Mouse (Mus musculus) hindbrain, embryonic 13.5 days (tissue): ENCODE results near the gene Polr2c. TPM values are rescaled to one million over a fixed set of nuclear protein-coding genes. Genes with fewer than 3 reads are reported as not detected.

Experiments used
- ATAC-seq: fragments of 200-750 bp; cut with Nextera tagmentation; 2 replicates; pipeline ENCODE4 v1.8.0; 2017; ENCODE audit warnings: moderate TSS enrichment; ENCODE audit not compliant: low FRiP score
- H3K27ac ChIP-seq: fragments of 300-500 bp; sonication (generic); 2 replicates; pipeline ENCODE4 v1.5.1; 2015; ENCODE audit warnings: inconsistent platforms, mild to moderate bottlenecking, moderate library complexity
- H3K27me3 ChIP-seq: fragments of 300-500 bp; sonication (generic); 2 replicates; pipeline ENCODE4 v1.6.1; 2015; ENCODE audit warnings: mild to moderate bottlenecking, inconsistent platforms
- H3K36me3 ChIP-seq: fragments of 300-500 bp; sonication (generic); 2 replicates; pipeline ENCODE4 v1.6.1; 2015; ENCODE audit warnings: mild to moderate bottlenecking, inconsistent platforms
- H3K4me1 ChIP-seq: fragments of 300-500 bp; sonication (generic); replicated peaks from 2 replicates; pipeline ENCODE4 v1.6.1; 2015; ENCODE audit warnings: inconsistent platforms
- H3K4me2 ChIP-seq: fragments of 300-500 bp; sonication (generic); 2 replicates; pipeline ENCODE4 v1.6.1; 2015; ENCODE audit warnings: inconsistent platforms, mild to moderate bottlenecking, moderate library complexity
- H3K4me3 ChIP-seq: fragments of 300-500 bp; sonication (generic); 2 replicates; pipeline ENCODE4 v1.5.1; 2015; ENCODE audit warnings: mild to moderate bottlenecking, inconsistent platforms
- H3K9ac ChIP-seq: fragments of 300-500 bp; sonication (generic); 2 replicates; pipeline ENCODE4 v1.6.1; 2015; ENCODE audit warnings: mild to moderate bottlenecking, inconsistent platforms
- H3K9me3 ChIP-seq: fragments of 300-500 bp; sonication (generic); 2 replicates; pipeline ENCODE4 v1.6.1; 2016; ENCODE audit warnings: inconsistent platforms
- WGBS: fragments of 180-500 bp; shearing (Covaris S2); methylation state at CpG from one replicate; pipeline ENCODE4 v1.1.7; 2015; 5-methylcytosine and 5-hydroxymethylcytosine counted together
- polyA plus RNA-seq: library from polyadenylated mRNA; unstranded; fragments of >200 nt; fragmentation: Nextera tagmentation; extraction: Ambion mirVana; gene quantifications from 2 replicates; pipeline ENCODE4 v1.2.1, GENCODE M21; 2015

Gene Polr2c
- polyA plus RNA-seq, 1 experiment from 2014 or later, result 136 TPM

DNA sequence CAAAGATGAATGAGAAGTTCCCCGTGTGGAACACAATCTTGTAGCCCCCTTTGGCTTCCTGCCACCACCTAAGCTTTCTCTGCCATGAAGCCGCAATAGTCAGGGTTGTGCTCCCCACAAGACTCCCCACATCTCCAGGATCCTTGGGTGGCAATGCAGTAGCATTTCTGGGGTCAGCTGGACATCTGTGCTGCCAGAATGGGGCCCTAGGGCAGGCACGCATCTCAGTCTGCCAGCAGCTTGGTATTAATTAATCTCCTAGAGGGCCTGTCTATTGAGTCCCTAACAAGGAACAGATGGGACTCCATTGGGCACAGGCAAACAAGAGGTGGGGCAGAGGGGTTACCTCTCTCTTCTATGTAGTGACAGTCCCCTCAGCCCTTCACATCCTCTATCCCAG, 14.9 kb downstream of the Polr2c start:
- Histone ChIP-seq H3K9ac (peak overlapping the region; percentile 31; the same call in 1 of the 2 replicates), H3K4me3 (no peak overlapping the region), H3K9me3 (no peaks in the 10 kb centered on the region), H3K4me1 (peaks cover 83% of the 10 kb centered on the region), H3K4me2 (peak overlapping the region; percentile 86; the same call in 1 of the 2 replicates), H3K27ac (peak overlapping the region; percentile 44; the same call in 1 of the 2 replicates), H3K36me3 (peaks cover 9% of the 10 kb centered on the region), H3K27me3 (peaks cover 30% of the 10 kb centered on the region)
- ATAC-seq, result no peak
- WGBS, result 19% methylated on average over 3 of the region's 3 CpGs

GRCm38 (mm10) chr8:94872576-94872975, 15.3 kb downstream of the Polr2c start:
- no peak for ATAC-seq
- Histone ChIP-seq H3K4me3 (no peak overlapping the region), H3K4me2 (peak overlapping the region; percentile 86; the same call in 1 of the 2 replicates), H3K4me1 (peaks cover 80% of the 10 kb centered on the region), H3K27ac (no peak overlapping the region), H3K36me3 (peaks cover 5% of the 10 kb centered on the region; the same call in 1 of the 2 replicates), H3K27me3 (peaks cover 30% of the 10 kb centered on the region), H3K9ac (peak overlapping the region; percentile 31; the same call in 1 of the 2 replicates), H3K9me3 (no peaks in the 10 kb centered on the region)
- 76% methylated on average over 2 of the region's 2 CpGs for WGBS

- Histone ChIP-seq H3K4me3 (peak overlapping the region; percentile 55), H3K36me3 (no peaks in the 10 kb centered on the region), H3K27me3 (peaks cover 35% of the 10 kb centered on the region), H3K9ac (no peak overlapping the region), H3K4me2 (peak overlapping the region; percentile 90), H3K9me3 (no peaks in the 10 kb centered on the region), H3K27ac (no peak overlapping the region), H3K4me1 (peaks cover 62% of the 10 kb centered on the region)
- 15% methylated on average over 6 of the region's 6 CpGs for WGBS
- no peak for ATAC-seq
Observed at GRCm38 (mm10) chr8:94874358-94874757, 17.1 kb downstream of the Polr2c start.

GRCm38 (mm10) chr8:94875096-94875870, 18.0 kb downstream of the Polr2c start:
- peak overlapping the region; percentile 90 for H3K4me2 ChIP-seq
- peak overlapping the region; percentile 55 for H3K4me3 ChIP-seq
- H3K36me3 ChIP-seq, result no peaks in the 10 kb centered on the region
- 18% methylated on average over 17 of the region's 17 CpGs for WGBS
- ATAC-seq, result no peak
- H3K27ac ChIP-seq, result no peak overlapping the region
- H3K9me3 ChIP-seq, result no peaks in the 10 kb centered on the region
- H3K9ac ChIP-seq, result peak overlapping the region; percentile 72
- peaks cover 35% of the 10 kb centered on the region for H3K27me3 ChIP-seq
- H3K4me1 ChIP-seq, result peaks cover 52% of the 10 kb centered on the region

DNA sequence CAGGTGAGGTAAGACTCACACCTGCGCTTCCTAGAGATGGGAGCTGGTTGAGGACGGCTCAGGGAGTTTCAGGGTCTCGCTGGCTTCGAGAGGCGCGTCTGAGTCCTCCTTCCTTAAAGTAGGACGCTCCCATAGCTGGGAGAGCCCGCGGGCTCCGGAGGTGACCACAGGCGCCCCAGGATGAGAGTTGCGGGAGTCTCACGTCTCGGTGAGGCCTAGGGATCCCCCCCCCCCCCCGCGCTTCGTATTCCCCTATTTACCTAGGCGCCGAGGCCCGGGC, 18.6 kb downstream of the Polr2c start:
- ATAC-seq, result 0 out of 2 replicates have a peak, but pooled peaks have one; percentile 1
- no peaks in the 10 kb centered on the region for H3K36me3 ChIP-seq
- peak overlapping the region; percentile 90 for H3K4me2 ChIP-seq
- peaks cover 35% of the 10 kb centered on the region for H3K27me3 ChIP-seq
- peak overlapping the region; percentile 55 for H3K4me3 ChIP-seq
- H3K27ac ChIP-seq, result no peak overlapping the region
- under 1% methylated on average over 20 of the region's 20 CpGs for WGBS
- no peaks in the 10 kb centered on the region for H3K9me3 ChIP-seq
- peaks cover 47% of the 10 kb centered on the region for H3K4me1 ChIP-seq
- H3K9ac ChIP-seq, result peak overlapping the region; percentile 72

GRCm38 (mm10) chr8:94876197-94876730, 19.0 kb downstream of the Polr2c start, which contains the start of gene Dok4:
Dok4 (minus strand) TSS chr8:94876330.
- H3K4me3 ChIP-seq, result peak within 1 kb of the TSS; percentile 55
- no peaks in the 10 kb centered on the region for H3K9me3 ChIP-seq
- WGBS, result 1% methylated on average over 33 of the region's 37 CpGs
- ATAC-seq, result peak; percentile 55
- peak within 1 kb of the TSS; percentile 90 for H3K4me2 ChIP-seq
- H3K9ac ChIP-seq, result peak within 1 kb of the TSS; percentile 72
- H3K36me3 ChIP-seq, result no peaks in the 10 kb centered on the region
- H3K27me3 ChIP-seq, result peaks cover 35% of the 10 kb centered on the region
- no peak within 1 kb of the TSS for H3K27ac ChIP-seq
- peaks cover 43% of the 10 kb centered on the region for H3K4me1 ChIP-seq

- peaks cover 35% of the 10 kb centered on the region for H3K27me3 ChIP-seq
- 58% methylated on average over 3 of the region's 3 CpGs for WGBS
- no peak for ATAC-seq
Observed at GRCm38 (mm10) chr8:94876820-94877219, 19.6 kb downstream of the Polr2c start.

GRCm38 (mm10) chr8:94880742-94881141, 23.5 kb downstream of the Polr2c start:
- H3K9me3 ChIP-seq, result no peaks in the 10 kb centered on the region
- 0 out of 2 replicates have a peak, but pooled peaks cover 11% of the 10 kb centered on the region for H3K27me3 ChIP-seq
- H3K27ac ChIP-seq, result no peak overlapping the region
- H3K36me3 ChIP-seq, result no peaks in the 10 kb centered on the region
- ATAC-seq, result no peak
- H3K4me2 ChIP-seq, result no peak overlapping the region
- H3K4me1 ChIP-seq, result peaks cover 11% of the 10 kb centered on the region
- WGBS, result 89% methylated on average over 4 of the region's 4 CpGs
- H3K4me3 ChIP-seq, result no peak overlapping the region
- H3K9ac ChIP-seq, result no peak overlapping the region

More at GRCm38 (mm10) chr8:94876820-94877219, 19.6 kb downstream of the Polr2c start:
- Histone ChIP-seq H3K4me2 (peak overlapping the region; percentile 90; the same call in 1 of the 2 replicates), H3K4me3 (no peak overlapping the region), H3K4me1 (peaks cover 37% of the 10 kb centered on the region), H3K9ac (no peak overlapping the region), H3K36me3 (no peaks in the 10 kb centered on the region), H3K9me3 (no peaks in the 10 kb centered on the region), H3K27ac (no peak overlapping the region)

GRCm38 (mm10) chr8:94888383-94889036, 31.3 kb downstream of the Polr2c start:
- Histone ChIP-seq H3K4me2 (no peak overlapping the region), H3K27ac (no peak overlapping the region), H3K36me3 (no peaks in the 10 kb centered on the region), H3K9ac (no peak overlapping the region), H3K9me3 (no peaks in the 10 kb centered on the region), H3K4me3 (no peak overlapping the region), H3K27me3 (peaks cover 13% of the 10 kb centered on the region; the same call in 1 of the 2 replicates), H3K4me1 (no peaks in the 10 kb centered on the region)
- ATAC-seq, result no peak
- WGBS, result 43% methylated on average over 14 of the region's 14 CpGs

DNA sequence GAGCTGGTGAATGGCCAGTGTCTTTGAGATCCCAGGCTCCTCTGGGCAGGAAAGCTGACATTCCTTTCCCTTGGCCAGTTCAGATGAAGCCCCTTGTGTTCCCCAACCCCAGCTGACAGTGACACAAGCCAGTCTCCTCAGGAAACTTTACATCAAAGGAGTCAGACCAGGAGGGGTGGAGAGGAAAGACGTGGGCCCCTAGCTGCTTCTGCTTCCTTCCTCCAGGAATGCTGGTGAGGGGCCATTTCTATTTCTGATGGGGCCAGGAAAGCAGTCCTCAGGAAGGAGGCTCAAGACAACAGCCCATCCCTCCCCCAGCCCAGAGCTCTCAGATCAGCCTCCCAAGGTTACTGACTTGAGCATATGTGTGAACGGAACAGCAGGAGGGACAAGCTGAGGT, 35.7 kb downstream of the Polr2c start:
- Histone ChIP-seq H3K27ac (no peak overlapping the region), H3K9me3 (no peaks in the 10 kb centered on the region), H3K9ac (no peak overlapping the region), H3K36me3 (no peaks in the 10 kb centered on the region), H3K4me3 (no peak overlapping the region), H3K27me3 (peaks cover 16% of the 10 kb centered on the region; the same call in 1 of the 2 replicates), H3K4me2 (no peak overlapping the region), H3K4me1 (peaks cover 6% of the 10 kb centered on the region; the same call in 1 of the 2 replicates)
- WGBS, result 44% methylated on average over 2 of the region's 2 CpGs
- no peak for ATAC-seq

DNA sequence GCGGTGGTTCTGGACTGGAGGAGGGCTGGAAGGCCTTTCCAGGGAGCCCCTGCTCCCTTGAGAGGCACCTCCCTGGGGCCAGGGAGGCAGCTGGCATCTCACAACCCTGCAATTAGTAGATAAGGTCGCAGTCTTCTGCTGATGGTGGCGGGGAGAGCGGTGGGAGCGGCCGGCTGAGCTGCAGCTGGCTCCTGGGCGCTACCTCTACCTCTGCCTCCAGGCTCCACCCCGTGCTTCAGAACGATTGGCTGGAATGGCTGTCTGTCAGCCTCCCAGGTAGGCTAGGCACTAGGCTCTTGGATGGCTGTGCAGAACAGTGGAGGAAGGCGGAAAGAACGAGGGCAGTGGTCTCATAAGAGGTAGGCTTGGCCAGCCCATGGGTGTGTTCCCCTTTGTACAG, 42.0 kb downstream of the Polr2c start:
- H3K27ac ChIP-seq, result no peak overlapping the region
- peaks cover 29% of the 10 kb centered on the region for H3K4me1 ChIP-seq
- peaks cover 7% of the 10 kb centered on the region; the same call in 1 of the 2 replicates for H3K27me3 ChIP-seq
- H3K4me3 ChIP-seq, result no peak overlapping the region
- H3K9ac ChIP-seq, result peak overlapping the region; percentile 39; the same call in 1 of the 2 replicates
- H3K36me3 ChIP-seq, result no peaks in the 10 kb centered on the region
- H3K4me2 ChIP-seq, result peak overlapping the region; percentile 30
- 14% methylated on average over 11 of the region's 11 CpGs for WGBS
- H3K9me3 ChIP-seq, result no peaks in the 10 kb centered on the region
- no peak for ATAC-seq

GRCm38 (mm10) chr8:94900617-94901016, 43.4 kb downstream of the Polr2c start:
- Histone ChIP-seq H3K27ac (no peak overlapping the region), H3K9me3 (no peaks in the 10 kb centered on the region), H3K36me3 (no peaks in the 10 kb centered on the region), H3K4me3 (no peak overlapping the region), H3K27me3 (peaks cover 5% of the 10 kb centered on the region; the same call in 1 of the 2 replicates), H3K4me1 (peaks cover 37% of the 10 kb centered on the region), H3K9ac (no peak overlapping the region), H3K4me2 (no peak overlapping the region)
- no peak for ATAC-seq
- WGBS, result 14% methylated on average over 6 of the region's 6 CpGs
